Mouse (Mus musculus) inflammation-experienced regulatory T-cells, adult 16 weeks (primary cell): Measurements from ENCODE around the gene Pi4ka. TPM values are rescaled to one million over a fixed set of nuclear protein-coding genes. Genes with fewer than 3 reads are reported as not detected.

ENCODE experiments used
- polyA plus RNA-seq: library from polyadenylated mRNA; unstranded; fragments of 100-300 nt; shearing (Covaris generic); gene quantifications from one replicate; pipeline ENCODE4 v1.2.1, GENCODE M21; 2017

Gene Pi4ka
- polyA plus RNA-seq: 39.0 TPM

DNA sequence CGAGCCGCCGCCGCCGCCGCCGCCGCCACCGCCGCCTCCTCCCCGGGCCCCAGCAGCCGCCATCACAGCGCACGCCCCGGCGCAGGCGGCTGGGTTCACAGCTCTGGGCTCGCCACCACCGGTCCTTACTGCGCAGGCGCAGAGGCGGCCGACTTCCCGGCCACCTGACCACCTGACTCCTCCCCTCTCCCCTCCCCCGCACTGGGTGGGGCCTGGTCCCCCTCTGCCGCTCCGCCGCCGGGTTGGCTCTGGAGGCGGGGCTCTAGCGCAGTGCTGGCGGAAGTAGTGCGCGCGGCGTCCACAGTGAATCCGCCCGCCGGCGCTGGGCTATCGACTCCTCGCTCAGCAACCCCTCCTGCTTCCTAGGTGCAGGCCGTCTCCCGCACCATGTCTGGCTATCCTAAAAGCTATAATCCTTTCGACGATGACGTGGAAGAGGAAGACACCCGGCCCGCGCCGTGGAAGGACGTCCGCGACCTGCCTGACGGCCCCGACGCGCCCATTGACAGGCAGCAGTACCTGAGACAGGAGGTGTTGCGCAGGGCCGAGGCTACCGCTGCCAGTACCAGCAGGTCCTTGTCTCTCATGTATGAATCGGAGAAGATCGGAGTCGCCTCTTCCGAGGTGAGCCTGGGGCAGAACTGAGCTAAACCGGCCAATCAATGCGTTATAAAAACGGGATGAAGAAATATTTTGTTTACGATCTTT is at the start of gene Pi4ka, which contains the start of gene Snap29:
Gene Pi4ka, minus strand, starts transcription at position 579 of the 708 bp plus-strand sequence.
Gene Snap29, plus strand, starts transcription at position 251 of the 708 bp plus-strand sequence.

DNA sequence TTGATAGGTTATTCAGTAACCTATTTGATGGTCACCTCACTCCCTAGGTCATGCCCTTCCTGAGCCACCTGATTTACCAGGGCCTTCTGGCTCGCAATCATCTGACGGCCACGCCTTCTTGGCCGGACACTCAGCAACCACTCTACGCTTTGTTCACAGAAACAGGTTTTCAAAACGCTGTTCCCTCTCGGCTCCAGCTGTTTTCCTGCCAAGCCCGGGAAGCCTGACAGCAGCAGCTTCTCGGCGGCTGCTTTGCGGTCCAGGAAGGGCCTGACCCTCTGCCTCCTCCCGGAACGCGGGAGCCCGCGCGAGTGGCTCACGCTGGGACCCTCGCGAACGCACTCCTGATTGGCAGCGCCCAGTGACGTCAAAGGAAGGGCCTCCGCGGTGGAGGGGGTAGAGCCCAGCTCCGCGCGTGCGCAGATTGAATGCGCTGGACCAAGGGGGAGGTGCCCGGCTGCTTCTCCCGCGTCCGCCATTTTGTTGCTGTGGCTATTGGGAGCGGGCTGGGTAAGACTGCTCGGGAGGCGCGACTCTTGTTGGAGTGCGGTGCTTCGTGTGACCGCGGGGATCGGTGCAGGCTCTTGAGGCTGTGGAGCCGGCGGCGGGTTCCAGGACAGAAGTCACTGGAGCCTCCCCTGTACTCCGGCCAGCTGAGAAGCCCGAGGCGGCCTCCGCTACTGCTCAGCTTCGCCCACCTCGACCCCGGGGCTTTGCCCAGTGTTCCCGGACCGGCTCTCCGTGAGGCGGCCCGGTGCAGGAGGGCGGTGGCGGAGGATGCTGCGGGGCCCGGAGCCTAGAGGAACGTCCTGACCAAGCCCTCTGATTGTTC is 45.6 kb upstream of the Pi4ka start, which contains the start of gene Crkl:
Gene Crkl, plus strand, starts transcription at position 447 of the 832 bp plus-strand sequence.

DNA sequence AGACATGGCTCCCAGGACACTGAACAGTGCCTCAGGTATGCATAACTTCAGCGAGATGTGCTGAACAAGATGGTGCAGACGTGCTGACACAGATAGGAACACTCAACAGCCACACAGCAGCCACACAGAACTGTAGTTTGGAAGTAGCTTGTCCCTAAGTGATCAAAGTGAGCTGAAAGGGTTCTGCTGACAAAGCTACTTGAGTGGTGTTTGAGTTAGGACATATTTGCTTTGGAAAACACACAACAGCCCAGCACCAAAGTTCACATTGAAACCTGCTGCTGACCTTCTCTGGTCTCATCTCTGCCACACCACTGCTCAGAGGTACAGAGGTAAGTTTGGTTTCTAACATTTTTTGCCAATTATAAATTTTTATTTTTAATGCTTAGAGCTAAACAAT is 75.0 kb downstream of the Pi4ka start, which contains the start of gene Serpind1:
Gene Serpind1, plus strand, starts transcription at position 256 of the 400 bp plus-strand sequence.

DNA sequence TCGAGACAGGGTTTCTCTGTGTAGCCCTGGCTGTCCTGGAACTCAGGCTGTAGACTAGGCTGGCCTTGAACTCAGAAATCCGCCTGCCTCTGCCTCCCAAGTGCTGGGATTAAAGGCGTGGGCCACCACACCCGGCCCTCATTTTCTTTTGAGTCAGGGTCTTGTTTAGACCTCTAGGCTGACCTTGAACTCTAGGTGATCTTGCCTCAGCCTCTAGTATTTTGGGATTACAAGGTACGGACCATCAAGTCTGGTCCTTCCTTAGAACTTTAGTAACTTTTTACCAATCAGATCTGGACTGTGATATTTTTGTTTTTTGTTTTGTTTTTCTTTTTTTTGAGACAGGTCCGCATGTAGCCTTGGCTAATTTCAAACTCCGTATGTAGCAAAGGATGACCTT is 130.4 kb downstream of the Pi4ka start, which contains the start of gene Tmem191c:
Gene Tmem191c, plus strand, starts transcription at position 357 of the 400 bp plus-strand sequence.

GRCm38 (mm10) chr16:17232794-17233701 is 173.1 kb downstream of the Pi4ka start, which contains the start of gene Hic2:
TSS of gene Hic2 (plus strand) at chr16:17233572.

Other genes starting within 250 kb of the Pi4ka start
- gene Ube2l3, start 203.7 kb downstream of the Pi4ka start, polyA plus RNA-seq: 311 TPM
- not detected for gene Rimbp3, start 197.7 kb downstream of the Pi4ka start, polyA plus RNA-seq
- 1.9 TPM for gene Hic2, start 172.7 kb downstream of the Pi4ka start, polyA plus RNA-seq
- 155 TPM for gene Tmem191c, start 130.2 kb downstream of the Pi4ka start, polyA plus RNA-seq
- gene Serpind1, start 74.9 kb downstream of the Pi4ka start, polyA plus RNA-seq: 0.43 TPM
- 21.0 TPM for gene Snap29, start 328 bp downstream of the Pi4ka start, polyA plus RNA-seq
- gene Crkl, start 45.7 kb upstream of the Pi4ka start, polyA plus RNA-seq: 90.5 TPM
- not detected for gene Aifm3, start 83.3 kb upstream of the Pi4ka start, polyA plus RNA-seq
- gene Lztr1, start 102.4 kb upstream of the Pi4ka start, polyA plus RNA-seq: 80.6 TPM
- gene Thap7, start 124.8 kb upstream of the Pi4ka start, polyA plus RNA-seq: 83.2 TPM
- gene Lrrc74b, start 154.9 kb upstream of the Pi4ka start, polyA plus RNA-seq: not detected
- gene P2rx6, start 155.6 kb upstream of the Pi4ka start, polyA plus RNA-seq: not detected
- 4.0 TPM for gene Slc7a4, start 176.9 kb upstream of the Pi4ka start, polyA plus RNA-seq
- 31.1 TPM for gene Smpd4, start 213.0 kb upstream of the Pi4ka start, polyA plus RNA-seq
- gene Ccdc74a, start 240.2 kb upstream of the Pi4ka start, polyA plus RNA-seq: 0.54 TPM